Mouse (Mus musculus): Measurements from ENCODE around the gene Ino80b. TPM values are rescaled to one million over a fixed set of nuclear protein-coding genes. Genes with fewer than 3 reads are reported as not detected.

Gene Ino80b
- polyA plus RNA-seq, 1 experiment from 2014 or later = 14.1 TPM

MicroRNA genes within 50 kb of the gene (microRNA counts, 519-probe panel; counts per million panel counts)
- 51.3 counts per million for microRNA mmu-miR-3470a+mmu-miR-3470b

Small RNA genes lying within 50 kb of the gene (microRNA-seq; reads per million reads assigned to microRNA genes)
- not detected for gene Mir3470a

Other genes starting within 250 kb of the Ino80b start
- gene Sema4f, start 185.7 kb downstream of the Ino80b start, polyA plus RNA-seq (2015; fragmentation: Nextera tagmentation; extraction: Ambion mirVana) = 17.5 and 18.6 TPM in 2 replicates
- gene M1ap, start 178.5 kb downstream of the Ino80b start, polyA plus RNA-seq (2015; fragmentation: Nextera tagmentation; extraction: Ambion mirVana) = not detected in 2 replicates
- gene Dok1, start 92.0 kb downstream of the Ino80b start, polyA plus RNA-seq (2015; fragmentation: Nextera tagmentation; extraction: Ambion mirVana) = 2.8 and 3.6 TPM in 2 replicates
- gene Loxl3, start 91.3 kb downstream of the Ino80b start, polyA plus RNA-seq (2015; fragmentation: Nextera tagmentation; extraction: Ambion mirVana) = 5.9 and 6.8 TPM in 2 replicates
- gene Aup1, start 70.9 kb downstream of the Ino80b start, polyA plus RNA-seq (2015; fragmentation: Nextera tagmentation; extraction: Ambion mirVana) = 168 and 178 TPM in 2 replicates
- gene Htra2, start 70.2 kb downstream of the Ino80b start, polyA plus RNA-seq (2015; fragmentation: Nextera tagmentation; extraction: Ambion mirVana) = 68.6 and 74.6 TPM in 2 replicates
- 0.81 and 0.91 TPM in 2 replicates for gene Dqx1, start 67.6 kb downstream of the Ino80b start, polyA plus RNA-seq (2015; fragmentation: Nextera tagmentation; extraction: Ambion mirVana)
- 1.6 and 2.8 TPM in 2 replicates for gene Tlx2, start 55.1 kb downstream of the Ino80b start, polyA plus RNA-seq (2015; fragmentation: Nextera tagmentation; extraction: Ambion mirVana)
- gene Pcgf1, start 47.6 kb downstream of the Ino80b start, polyA plus RNA-seq (2015; fragmentation: Nextera tagmentation; extraction: Ambion mirVana) = 45.6 and 47.1 TPM in 2 replicates
- gene Lbx2, start 39.1 kb downstream of the Ino80b start, polyA plus RNA-seq (2015; fragmentation: Nextera tagmentation; extraction: Ambion mirVana) = 0.41 TPM in 1 of 2 replicates, not detected in the other
- 3.0 and 5.9 TPM in 2 replicates for gene Ccdc142, start 23.8 kb downstream of the Ino80b start, polyA plus RNA-seq (2015; fragmentation: Nextera tagmentation; extraction: Ambion mirVana)
- 4.0 and 4.4 TPM in 2 replicates for gene Gm42688, start 23.8 kb downstream of the Ino80b start, polyA plus RNA-seq (2015; fragmentation: Nextera tagmentation; extraction: Ambion mirVana)
- gene Mrpl53, start 16.4 kb downstream of the Ino80b start, polyA plus RNA-seq (2015; fragmentation: Nextera tagmentation; extraction: Ambion mirVana) = 123 TPM in 2 replicates
- gene Mogs, start 9.9 kb downstream of the Ino80b start, polyA plus RNA-seq (2015; fragmentation: Nextera tagmentation; extraction: Ambion mirVana) = 21.5 and 25.7 TPM in 2 replicates
- gene Wbp1, start 3.9 kb downstream of the Ino80b start, polyA plus RNA-seq (2015; fragmentation: Nextera tagmentation; extraction: Ambion mirVana) = 216 and 227 TPM in 2 replicates
- gene Rtkn, start 10.0 kb upstream of the Ino80b start, polyA plus RNA-seq (2015; fragmentation: Nextera tagmentation; extraction: Ambion mirVana) = 15.9 and 16.6 TPM in 2 replicates
- gene Wdr54, start 31.0 kb upstream of the Ino80b start, polyA plus RNA-seq (2015; fragmentation: Nextera tagmentation; extraction: Ambion mirVana) = 15.2 and 15.5 TPM in 2 replicates
- 4.3 and 6.0 TPM in 2 replicates for gene 1700003E16Rik, start 31.0 kb upstream of the Ino80b start, polyA plus RNA-seq (2015; fragmentation: Nextera tagmentation; extraction: Ambion mirVana)
- gene Dctn1, start 40.5 kb upstream of the Ino80b start, polyA plus RNA-seq (2015; fragmentation: Nextera tagmentation; extraction: Ambion mirVana) = 142 and 147 TPM in 2 replicates
- gene Slc4a5, start 94.4 kb upstream of the Ino80b start, polyA plus RNA-seq (2015; fragmentation: Nextera tagmentation; extraction: Ambion mirVana) = 2.3 and 5.4 TPM in 2 replicates
- gene Mthfd2, start 200.5 kb upstream of the Ino80b start, polyA plus RNA-seq (2015; fragmentation: Nextera tagmentation; extraction: Ambion mirVana) = 23.8 and 26.3 TPM in 2 replicates
- gene Mob1a, start 200.6 kb upstream of the Ino80b start, polyA plus RNA-seq (2015; fragmentation: Nextera tagmentation; extraction: Ambion mirVana) = 27.3 and 27.6 TPM in 2 replicates
- 62.2 and 68.7 TPM in 2 replicates for gene Bola3, start 223.7 kb upstream of the Ino80b start, polyA plus RNA-seq (2015; fragmentation: Nextera tagmentation; extraction: Ambion mirVana)

All from hindbrain, embryonic 13.5 days (tissue).